Mouse (Mus musculus): ENCODE results near the gene Pde4dip. TPM values are rescaled to one million over a fixed set of nuclear protein-coding genes. Genes with fewer than 3 reads are reported as not detected.
A peak's percentile ranks its signal among the peaks of the same experiment; 100 is the strongest.

Gene Pde4dip
- polyA plus RNA-seq, 1 experiment from 2014 or later: 50.7 TPM

DNA sequence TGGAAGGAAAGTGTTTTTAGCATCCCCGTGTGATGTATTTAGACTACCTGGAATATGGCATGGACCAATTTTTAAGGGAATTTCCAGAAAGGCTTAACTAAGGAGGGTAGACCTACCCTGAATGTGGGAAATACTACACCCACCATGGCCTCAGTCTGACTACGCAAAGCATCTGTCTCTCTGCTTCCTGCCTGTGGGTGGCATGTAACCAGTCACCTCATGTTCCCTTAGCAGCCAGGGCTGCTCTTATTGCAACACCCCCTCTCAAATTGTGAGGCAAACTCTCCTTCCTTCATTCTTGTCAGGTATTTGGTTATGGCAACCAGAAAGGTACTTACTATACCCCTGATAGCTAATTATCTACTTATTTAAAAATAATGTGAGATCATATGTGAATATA lies 57.9 kb downstream of the Pde4dip start:
- no peak overlapping the region for H3K4me3 ChIP-seq
- no peak overlapping the region for H3K27ac ChIP-seq
- no peaks in the 10 kb centered on the region for H3K9me3 ChIP-seq (replicated peaks)
- no peaks in the 10 kb centered on the region for H3K36me3 ChIP-seq
- H3K27me3 ChIP-seq: peaks cover 9% of the 10 kb centered on the region
- no peak overlapping the region for H3K4me2 ChIP-seq (replicated peaks)
- no peak overlapping the region for H3K9ac ChIP-seq
- peak; percentile 68; the same call in 1 of the 2 replicates for ATAC-seq (ENCODE audit: low FRiP score)
- 66% methylated on average over 2 of the region's 2 CpGs for WGBS
- H3K4me1 ChIP-seq: no peaks in the 10 kb centered on the region

DNA sequence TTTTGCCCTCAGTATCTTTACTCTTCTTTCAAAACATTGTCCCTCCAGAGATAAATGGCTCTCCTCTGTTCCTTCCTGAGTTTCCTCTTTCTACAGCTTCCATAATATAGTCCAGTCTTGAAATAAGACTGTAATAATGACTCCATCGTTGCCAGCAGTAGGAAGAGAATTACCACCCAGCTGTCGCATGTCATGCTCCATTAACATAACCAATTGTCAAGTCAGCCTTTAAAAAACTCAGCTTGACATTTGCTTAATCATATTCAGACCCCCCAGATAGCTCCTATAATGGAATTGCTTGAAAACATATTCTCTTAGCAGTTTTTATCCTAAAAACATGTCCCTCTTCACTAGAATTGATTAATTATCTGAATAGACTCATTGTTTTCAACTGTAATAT lies 58.4 kb downstream of the Pde4dip start:
- no peak overlapping the region for H3K4me2 ChIP-seq (replicated peaks)
- H3K9ac ChIP-seq: no peak overlapping the region
- H3K4me1 ChIP-seq: peaks cover 1% of the 10 kb centered on the region; the same call in 1 of the 2 replicates
- 29% methylated on average over 2 of the region's 2 CpGs for WGBS
- ATAC-seq (ENCODE audit: low FRiP score): peak; percentile 67
- H3K4me3 ChIP-seq: no peak overlapping the region
- no peak overlapping the region for H3K27ac ChIP-seq
- no peaks in the 10 kb centered on the region for H3K9me3 ChIP-seq (replicated peaks)
- H3K36me3 ChIP-seq: no peaks in the 10 kb centered on the region
- H3K27me3 ChIP-seq: peaks cover 11% of the 10 kb centered on the region

DNA sequence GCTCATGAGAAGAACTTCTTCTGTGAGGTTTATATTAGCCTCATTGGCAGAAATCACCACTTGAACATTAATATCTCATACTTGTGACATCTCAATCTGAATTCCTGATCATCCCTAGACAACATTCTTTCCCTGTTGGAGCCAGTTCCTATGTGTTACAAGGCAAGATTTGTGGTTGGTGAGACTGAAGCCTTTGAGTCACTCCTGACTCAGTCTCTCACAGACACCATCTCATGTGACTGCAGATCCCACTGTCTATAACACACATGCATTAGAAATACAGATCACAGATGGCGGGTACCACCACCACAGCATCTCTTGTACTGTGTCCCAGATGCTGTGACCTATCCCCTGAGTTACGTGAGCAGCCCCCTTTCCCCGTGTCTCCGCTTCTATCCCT lies 60.2 kb downstream of the Pde4dip start:
- WGBS: 82% methylated on average over 4 of the region's 4 CpGs
- Histone ChIP-seq H3K27ac (no peak overlapping the region), H3K4me2 (replicated peaks) (no peak overlapping the region), H3K4me3 (no peak overlapping the region), H3K4me1 (peaks cover 17% of the 10 kb centered on the region), H3K27me3 (peaks cover 28% of the 10 kb centered on the region), H3K36me3 (no peaks in the 10 kb centered on the region), H3K9ac (no peak overlapping the region), H3K9me3 (replicated peaks) (no peaks in the 10 kb centered on the region)
- ATAC-seq (ENCODE audit: low FRiP score): no peak

DNA sequence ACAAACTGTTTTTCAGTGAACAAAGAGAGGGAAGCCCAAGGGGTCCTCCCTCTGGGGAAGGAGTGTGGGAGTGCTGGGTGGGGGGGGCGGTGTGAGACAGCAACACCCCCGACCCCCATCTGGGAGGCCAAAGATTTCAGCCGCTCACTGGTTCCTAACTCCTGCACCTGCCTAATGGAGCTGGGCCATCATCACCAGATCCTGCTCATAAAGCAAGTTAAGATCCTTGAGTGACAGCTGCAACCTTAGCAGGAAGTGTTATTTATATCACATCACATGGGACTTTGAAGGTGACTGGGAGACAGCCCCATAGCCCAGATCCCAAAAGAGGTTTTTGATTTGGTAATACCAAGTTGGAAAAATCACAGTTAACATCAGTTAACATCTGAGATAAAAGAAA lies 63.3 kb downstream of the Pde4dip start:
- no peaks in the 10 kb centered on the region for H3K36me3 ChIP-seq
- 19% methylated on average over 3 of the region's 3 CpGs for WGBS
- no peak for ATAC-seq (ENCODE audit: low FRiP score)
- no peak overlapping the region for H3K9ac ChIP-seq
- peaks cover 17% of the 10 kb centered on the region for H3K4me1 ChIP-seq
- no peaks in the 10 kb centered on the region for H3K9me3 ChIP-seq (replicated peaks)
- no peak overlapping the region for H3K27ac ChIP-seq
- H3K4me3 ChIP-seq: no peak overlapping the region
- peak overlapping the region; percentile 74; the same call in 1 of the 2 replicates for H3K4me2 ChIP-seq (replicated peaks)
- peaks cover 40% of the 10 kb centered on the region for H3K27me3 ChIP-seq

DNA sequence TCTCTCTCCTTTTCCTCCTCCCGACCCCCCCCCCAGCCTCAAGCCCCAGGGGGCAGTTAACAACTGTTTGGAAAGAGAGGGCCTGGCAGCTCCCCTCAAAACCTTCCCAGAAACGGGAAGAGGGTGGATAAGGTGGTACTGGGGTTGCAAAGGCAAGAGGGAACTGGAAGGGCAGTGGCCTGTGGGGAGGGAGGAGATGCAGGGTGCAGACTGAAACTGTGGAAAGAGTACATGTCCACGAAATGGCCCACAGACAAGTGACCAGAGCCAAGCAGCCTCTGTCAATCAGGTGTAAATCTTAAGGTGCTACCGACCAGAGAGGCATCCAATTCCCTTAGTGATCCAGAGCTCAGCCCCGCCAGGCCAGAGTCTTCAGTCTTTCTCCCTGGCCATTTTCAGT lies 63.8 kb downstream of the Pde4dip start:
- Histone ChIP-seq H3K4me3 (peak overlapping the region; percentile 36), H3K27me3 (peaks cover 40% of the 10 kb centered on the region), H3K36me3 (no peaks in the 10 kb centered on the region), H3K9me3 (replicated peaks) (no peaks in the 10 kb centered on the region), H3K4me2 (replicated peaks) (peak overlapping the region; percentile 74), H3K9ac (no peak overlapping the region), H3K27ac (no peak overlapping the region), H3K4me1 (peaks cover 17% of the 10 kb centered on the region)
- 10% methylated on average over 4 of the region's 5 CpGs for WGBS
- no peak for ATAC-seq (ENCODE audit: low FRiP score)

DNA sequence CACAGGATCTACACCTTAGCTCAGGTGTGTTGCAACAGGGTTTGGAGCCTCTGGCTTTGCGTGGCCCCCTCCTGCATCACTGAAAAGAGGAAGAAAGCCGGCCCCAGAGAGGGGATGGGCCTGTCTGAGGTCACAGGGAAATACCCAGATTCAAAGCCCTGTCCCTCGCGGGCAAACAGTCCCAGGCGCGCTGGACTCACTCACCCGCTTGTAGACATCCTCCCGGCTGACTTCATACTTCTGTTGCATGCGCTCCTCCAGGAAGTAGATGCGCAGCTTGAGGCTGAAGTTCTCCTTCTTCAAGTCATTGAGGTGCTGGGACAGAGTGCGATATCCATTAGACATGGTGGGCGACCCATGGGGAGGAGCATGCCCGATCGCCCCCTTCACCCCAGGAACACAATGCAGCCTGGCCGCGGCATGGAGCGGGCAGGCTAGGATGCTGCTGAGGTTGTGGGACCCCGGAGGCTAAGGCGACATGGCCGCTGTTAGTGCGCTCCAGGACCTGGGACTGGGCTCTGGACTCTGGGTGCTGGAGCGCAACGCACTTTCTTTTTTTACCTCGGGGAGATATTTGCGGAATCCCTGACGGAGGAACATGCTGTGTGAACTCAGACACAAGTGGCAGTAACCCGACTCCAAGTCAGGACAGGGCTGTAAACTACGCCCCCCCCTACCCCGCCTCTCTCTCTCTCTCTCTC lies 64.3 kb downstream of the Pde4dip start:
- peak; percentile 48 for ATAC-seq (ENCODE audit: low FRiP score)
- Histone ChIP-seq H3K9ac (peak overlapping the region; percentile 39), H3K4me2 (replicated peaks) (peak overlapping the region; percentile 74), H3K4me3 (peak overlapping the region; percentile 36), H3K36me3 (no peaks in the 10 kb centered on the region), H3K27ac (no peak overlapping the region), H3K4me1 (peaks cover 17% of the 10 kb centered on the region), H3K27me3 (peaks cover 40% of the 10 kb centered on the region), H3K9me3 (replicated peaks) (no peaks in the 10 kb centered on the region)
- under 1% methylated on average over 27 of the region's 29 CpGs for WGBS

DNA sequence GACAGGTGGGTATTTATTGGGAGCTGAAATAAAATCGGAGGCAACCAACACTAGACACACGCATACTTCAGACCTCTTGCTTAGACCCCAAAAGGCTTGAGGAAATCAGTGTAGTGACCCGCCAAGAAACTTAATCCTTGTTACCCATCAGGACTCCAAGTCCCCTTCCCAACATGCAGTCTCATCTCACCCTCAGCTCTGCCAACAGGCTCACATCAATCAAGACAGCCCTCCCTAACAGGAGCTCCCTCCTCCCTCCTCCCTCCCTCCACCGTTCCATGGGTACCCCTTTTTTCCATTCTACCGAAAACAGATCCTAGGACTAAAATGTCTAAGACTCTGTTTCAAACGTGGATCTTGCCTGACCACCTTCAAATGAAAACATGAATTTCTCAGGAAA lies 65.1 kb downstream of the Pde4dip start:
- Histone ChIP-seq H3K27ac (no peak overlapping the region), H3K27me3 (peaks cover 36% of the 10 kb centered on the region), H3K36me3 (no peaks in the 10 kb centered on the region), H3K9ac (no peak overlapping the region), H3K4me2 (replicated peaks) (no peak overlapping the region), H3K4me1 (peaks cover 17% of the 10 kb centered on the region), H3K4me3 (no peak overlapping the region), H3K9me3 (replicated peaks) (no peaks in the 10 kb centered on the region)
- 18% methylated on average over 6 of the region's 6 CpGs for WGBS
- no peak for ATAC-seq (ENCODE audit: low FRiP score)

DNA sequence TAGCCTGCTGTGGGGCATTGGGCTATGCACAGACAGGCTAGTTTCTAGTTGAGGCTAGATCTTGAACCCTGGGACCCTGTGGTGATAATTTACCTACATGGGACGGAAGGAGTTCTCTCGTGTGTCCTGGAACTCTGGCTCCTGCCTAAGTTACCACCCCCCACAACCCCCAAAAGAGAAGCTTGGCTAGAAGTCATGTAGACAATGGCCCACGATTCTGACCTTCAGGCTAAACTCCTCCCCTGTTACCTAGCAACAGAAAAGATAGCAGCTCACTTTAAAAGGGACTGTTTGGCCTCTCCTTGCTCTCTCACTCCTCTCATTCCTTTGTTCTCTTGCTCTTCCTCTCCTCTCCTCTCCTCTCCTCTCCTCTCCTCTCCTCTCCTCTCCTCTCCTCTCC lies 69.5 kb downstream of the Pde4dip start:
- Histone ChIP-seq H3K27me3 (peaks cover 19% of the 10 kb centered on the region; the same call in 1 of the 2 replicates), H3K4me3 (no peak overlapping the region), H3K9me3 (replicated peaks) (no peaks in the 10 kb centered on the region), H3K4me2 (replicated peaks) (no peak overlapping the region), H3K36me3 (no peaks in the 10 kb centered on the region), H3K9ac (no peak overlapping the region), H3K27ac (no peak overlapping the region), H3K4me1 (peaks cover 5% of the 10 kb centered on the region)
- WGBS: 29% methylated on average over 3 of the region's 3 CpGs
- no peak for ATAC-seq (ENCODE audit: low FRiP score)

DNA sequence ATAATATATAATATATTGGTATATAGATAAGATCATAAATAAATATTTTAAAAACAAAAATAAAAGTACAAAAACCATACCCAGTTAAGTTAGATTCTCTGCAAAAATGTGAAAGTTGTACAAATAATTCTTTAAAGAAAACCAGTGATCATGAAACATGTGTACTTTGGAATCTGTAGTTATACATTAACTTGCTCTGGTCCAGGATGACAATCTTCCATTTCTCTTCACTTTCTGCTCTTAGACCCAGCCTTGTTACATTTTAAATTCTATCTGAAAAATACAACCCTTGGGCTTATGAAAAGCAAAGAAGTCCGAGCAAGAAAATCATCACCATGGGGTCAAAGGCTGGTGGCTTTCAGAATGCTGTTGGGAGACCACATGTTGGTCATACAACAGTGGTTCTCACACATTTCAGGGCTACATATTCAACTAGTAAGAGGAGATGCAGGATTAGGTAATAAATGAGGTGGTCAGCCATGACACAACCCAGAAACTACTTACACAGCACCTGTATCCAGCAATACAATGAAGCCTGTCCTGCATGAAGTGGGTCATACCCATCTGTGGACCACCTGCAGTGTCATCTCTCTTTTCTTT lies 70.0 kb downstream of the Pde4dip start:
- H3K27me3 ChIP-seq: peaks cover 14% of the 10 kb centered on the region; the same call in 1 of the 2 replicates
- no peaks in the 10 kb centered on the region for H3K36me3 ChIP-seq
- no peak overlapping the region for H3K27ac ChIP-seq
- no peak overlapping the region for H3K4me3 ChIP-seq
- no peak for ATAC-seq (ENCODE audit: low FRiP score)
- 81% methylated on average over 1 of the region's 1 CpGs for WGBS
- H3K9ac ChIP-seq: no peak overlapping the region
- H3K4me1 ChIP-seq: 0 out of 2 replicates have a peak, but pooled peaks cover 2% of the 10 kb centered on the region
- no peaks in the 10 kb centered on the region for H3K9me3 ChIP-seq (replicated peaks)
- no peak overlapping the region for H3K4me2 ChIP-seq (replicated peaks)

DNA sequence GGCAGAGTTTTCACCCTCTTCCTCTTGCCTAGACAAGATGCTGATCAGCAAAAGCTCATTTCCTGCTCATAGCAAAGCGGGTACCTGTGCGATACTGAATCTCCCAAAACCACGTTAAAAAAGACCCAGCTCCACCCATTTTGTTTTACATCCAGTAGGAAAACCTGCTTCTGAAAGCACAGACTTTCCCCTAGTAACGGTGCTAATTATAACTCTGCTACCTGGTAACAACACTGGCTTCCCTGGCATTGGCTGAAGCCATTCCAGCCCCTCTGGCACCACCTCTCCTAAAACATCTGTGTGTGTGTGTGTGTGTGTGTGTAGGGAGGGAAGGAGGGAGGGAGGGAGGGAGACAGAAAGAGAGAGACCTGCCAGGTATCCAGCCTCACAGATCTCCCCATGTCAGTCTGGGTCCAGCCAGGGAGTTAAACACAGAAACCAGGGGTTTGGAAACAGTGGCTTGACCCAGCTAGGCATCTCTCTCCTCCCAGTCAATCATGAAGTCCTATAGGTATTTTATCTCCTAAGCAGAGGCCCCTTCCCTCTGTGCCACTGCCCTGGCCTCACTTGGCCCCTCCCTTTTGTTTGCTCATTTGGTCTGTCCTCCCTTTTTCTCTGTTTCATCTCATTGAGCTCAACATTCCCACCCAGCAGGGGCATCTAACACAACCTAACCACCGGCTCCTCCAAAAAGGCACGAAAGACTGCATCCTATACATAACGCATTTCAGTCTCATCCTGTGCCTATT lies 76.7 kb downstream of the Pde4dip start:
- 16% methylated on average over 7 of the region's 7 CpGs for WGBS
- no peak for ATAC-seq (ENCODE audit: low FRiP score)
- H3K4me1 ChIP-seq: peaks cover 5% of the 10 kb centered on the region; the same call in 1 of the 2 replicates
- no peak overlapping the region for H3K27ac ChIP-seq
- H3K9ac ChIP-seq: no peak overlapping the region
- H3K9me3 ChIP-seq (replicated peaks): no peaks in the 10 kb centered on the region
- no peaks in the 10 kb centered on the region for H3K36me3 ChIP-seq
- no peaks in the 10 kb centered on the region for H3K27me3 ChIP-seq
- no peak overlapping the region for H3K4me2 ChIP-seq (replicated peaks)
- no peak overlapping the region for H3K4me3 ChIP-seq

DNA sequence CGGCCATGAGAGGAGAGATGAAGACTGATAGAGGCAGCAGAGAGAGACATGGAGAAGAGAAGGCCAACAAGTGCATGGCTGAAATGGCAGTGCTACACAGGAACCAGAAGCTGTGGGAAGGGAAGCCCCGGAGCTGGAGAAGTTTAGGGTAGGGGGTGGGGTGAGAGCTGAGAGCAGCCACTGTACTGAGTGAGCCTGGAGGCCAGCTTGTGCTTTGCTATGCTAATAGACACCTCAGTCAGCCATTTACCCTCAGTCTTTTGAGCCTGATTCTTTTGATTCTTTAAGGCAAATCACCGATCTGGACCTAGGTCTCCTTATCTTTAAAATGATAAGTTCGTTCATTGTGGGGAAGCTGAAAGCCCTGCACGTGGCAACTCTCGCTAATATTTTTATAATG lies 77.3 kb downstream of the Pde4dip start:
- Histone ChIP-seq H3K9ac (no peak overlapping the region), H3K27ac (no peak overlapping the region), H3K4me2 (replicated peaks) (no peak overlapping the region), H3K4me3 (no peak overlapping the region), H3K9me3 (replicated peaks) (no peaks in the 10 kb centered on the region), H3K27me3 (no peaks in the 10 kb centered on the region), H3K4me1 (peaks cover 5% of the 10 kb centered on the region; the same call in 1 of the 2 replicates), H3K36me3 (no peaks in the 10 kb centered on the region)
- WGBS: 21% methylated on average over 6 of the region's 6 CpGs
- ATAC-seq (ENCODE audit: low FRiP score): no peak

DNA sequence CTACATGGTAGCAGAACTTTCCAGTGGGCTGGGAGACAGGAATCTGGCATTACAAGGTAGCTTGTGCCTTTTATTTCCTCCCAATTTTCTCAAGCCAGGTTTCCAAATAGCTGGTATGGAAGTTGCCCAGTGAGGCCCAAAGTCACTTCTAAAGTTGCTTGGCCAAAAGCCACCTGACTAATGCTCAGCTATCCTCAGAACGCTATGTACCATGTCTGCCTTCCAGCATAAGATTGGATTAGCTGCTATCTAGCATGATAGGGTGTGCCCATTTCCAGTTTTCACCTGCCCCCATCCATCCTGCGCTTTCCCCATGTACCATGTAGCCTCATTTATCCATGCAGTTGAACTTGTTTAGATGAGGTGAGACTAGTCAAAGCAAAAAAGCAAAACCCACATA lies 78.2 kb downstream of the Pde4dip start:
- H3K27ac ChIP-seq: no peak overlapping the region
- no peak overlapping the region for H3K4me2 ChIP-seq (replicated peaks)
- H3K4me3 ChIP-seq: no peak overlapping the region
- H3K36me3 ChIP-seq: no peaks in the 10 kb centered on the region
- no peak overlapping the region for H3K9ac ChIP-seq
- 99% methylated on average over 2 of the region's 2 CpGs for WGBS
- H3K27me3 ChIP-seq: no peaks in the 10 kb centered on the region
- peaks cover 5% of the 10 kb centered on the region; the same call in 1 of the 2 replicates for H3K4me1 ChIP-seq
- H3K9me3 ChIP-seq (replicated peaks): no peaks in the 10 kb centered on the region
- no peak for ATAC-seq (ENCODE audit: low FRiP score)

Measured in hindbrain, embryonic 12.5 days (tissue).